Mouse (Mus musculus) CH12.LX (cell line): Measurements from ENCODE around the gene Ttll13. TPM values are rescaled to one million over a fixed set of nuclear protein-coding genes. Genes with fewer than 3 reads are reported as not detected.

Source experiments
- DNase-seq: peaks from one replicate; pipeline ENCODE4 v3.0.0-alpha.2; 2013; ENCODE audit errors: extremely low read depth
- H3K27ac ChIP-seq: 2 replicates; pipeline ENCODE4 v1.5.1; 2012; ENCODE audit warnings: low read depth, mild to moderate bottlenecking, control low read depth, moderate library complexity; ENCODE audit not compliant: insufficient read depth
- H3K27me3 ChIP-seq: replicated peaks from 2 replicates; pipeline ENCODE3; 2012; ENCODE audit warnings: inconsistent platforms
- H3K36me3 ChIP-seq, 2 experiments: replicated peaks in 1 of 2; 2 replicates each; pipeline versions ENCODE3 to v1.6.1; 2012; ENCODE audit warnings: inconsistent platforms in 1 of 2, low read length in 1 of 2, mild to moderate bottlenecking in 1 of 2, mixed read lengths in 1 of 2, moderate library complexity in 1 of 2; ENCODE audit not compliant: control insufficient read depth in 1 of 2, insufficient read depth in 1 of 2
- H3K4me1 ChIP-seq, 2 experiments: 2 replicates each; pipeline ENCODE4 v1.6.1; 2012; ENCODE audit warnings: inconsistent platforms in 1 of 2, moderate library complexity in 1 of 2; ENCODE audit not compliant: insufficient read depth in 2 of 2, control insufficient read depth in 1 of 2
- H3K4me2 ChIP-seq: 2 replicates; pipeline ENCODE4 v1.6.1; 2012; ENCODE audit warnings: low read depth, mild to moderate bottlenecking, control low read depth; ENCODE audit not compliant: poor library complexity, insufficient read depth, severe bottlenecking
- H3K4me3 ChIP-seq, 3 experiments: fragments of 150-350 bp in 1 of 3; sonication (generic) in 1 of 3; replicated peaks in 1 of 3; 2 replicates each; pipeline versions ENCODE3 to v1.5.1; 2011 to 2012; ENCODE audit warnings: low read depth in 2 of 3, low read length in 2 of 3, mild to moderate bottlenecking in 2 of 3, moderate library complexity in 2 of 3, control low read depth in 1 of 3, improper control_type of control experiment in 1 of 3, inconsistent platforms in 1 of 3, mixed read lengths in 1 of 3; ENCODE audit not compliant: poor library complexity in 1 of 3
- H3K79me2 ChIP-seq: replicated peaks from 2 replicates; pipeline ENCODE4 v1.6.1; 2012; ENCODE audit warnings: mild to moderate bottlenecking, moderate library complexity; ENCODE audit not compliant: control insufficient read depth, poor library complexity, insufficient read depth, severe bottlenecking; ENCODE audit errors: extremely low read depth
- H3K9ac ChIP-seq: 2 replicates; pipeline ENCODE4 v1.6.1; 2012; ENCODE audit warnings: low read depth, mild to moderate bottlenecking, control low read depth, moderate library complexity; ENCODE audit not compliant: insufficient read depth
- H3K9me3 ChIP-seq: replicated peaks from 2 replicates; pipeline ENCODE3; 2012; ENCODE audit warnings: low read length, inconsistent platforms, mixed read lengths
- BHLHE40 ChIP-seq: IDR thresholded peaks from 2 replicates; pipeline ENCODE4 v1.6.1; 2011; ENCODE audit warnings: mild to moderate bottlenecking, low read depth, low read length, improper control_type of control experiment
- CTCF ChIP-seq, 2 experiments: IDR thresholded peaks in 1 of 2; conservative IDR thresholded peaks in 1 of 2; 2 replicates each; pipeline ENCODE4 v1.5.1; 2011 to 2012; ENCODE audit warnings: low read depth in 2 of 2, low read length in 2 of 2, improper control_type of control experiment in 1 of 2, inconsistent platforms in 1 of 2, mild to moderate bottlenecking in 1 of 2, moderate library complexity in 1 of 2
- ELF1 ChIP-seq: IDR thresholded peaks from 2 replicates; pipeline ENCODE4 v1.6.1; 2014; ENCODE audit warnings: low read depth, mild to moderate bottlenecking, inconsistent platforms, low read length, improper control_type of control experiment
- EP300 ChIP-seq: IDR thresholded peaks from 2 replicates; pipeline ENCODE4 v1.6.1; 2011; ENCODE audit warnings: low read length, improper control_type of control experiment
- ETS1 ChIP-seq: conservative IDR thresholded peaks from 2 replicates; pipeline ENCODE4 v1.6.1; 2012; ENCODE audit warnings: low read depth, mild to moderate bottlenecking, inconsistent platforms, low read length, improper control_type of control experiment, moderate library complexity
- GABPA ChIP-seq: IDR thresholded peaks from 2 replicates; pipeline ENCODE4 v1.6.1; 2012; ENCODE audit warnings: low read depth, low read length, improper control_type of control experiment, inconsistent platforms; ENCODE audit not compliant: insufficient replicate concordance
- IRF4 ChIP-seq: IDR thresholded peaks from 2 replicates; pipeline ENCODE4 v1.6.1; 2014; ENCODE audit warnings: low read depth, mild to moderate bottlenecking, inconsistent platforms, low read length, improper control_type of control experiment
- JUN ChIP-seq: IDR thresholded peaks from 2 replicates; pipeline ENCODE4 v1.6.1; 2011; ENCODE audit warnings: low read depth, mild to moderate bottlenecking, low read length, improper control_type of control experiment, moderate library complexity; ENCODE audit not compliant: insufficient read depth
- JUND ChIP-seq: conservative IDR thresholded peaks from 2 replicates; pipeline ENCODE4 v1.6.1; 2011; ENCODE audit warnings: low read depth, low read length, improper control_type of control experiment
- MAFK ChIP-seq: IDR thresholded peaks from 2 replicates; pipeline ENCODE4 v1.6.1; 2011; ENCODE audit warnings: low read length, improper control_type of control experiment; ENCODE audit not compliant: insufficient replicate concordance
- MAX ChIP-seq: IDR thresholded peaks from 2 replicates; pipeline ENCODE4 v1.6.1; 2011; ENCODE audit warnings: low read length, improper control_type of control experiment
- MAZ ChIP-seq: IDR thresholded peaks from 2 replicates; pipeline ENCODE4 v1.6.1; 2012; ENCODE audit warnings: low read depth, mild to moderate bottlenecking, inconsistent platforms, low read length, improper control_type of control experiment, moderate library complexity
- MXI1 ChIP-seq: IDR thresholded peaks from 2 replicates; pipeline ENCODE4 v1.6.1; 2011; ENCODE audit warnings: mild to moderate bottlenecking, low read depth, low read length, improper control_type of control experiment
- MYC ChIP-seq: IDR thresholded peaks from 2 replicates; pipeline ENCODE4 v1.6.1; 2011; ENCODE audit warnings: low read depth, mild to moderate bottlenecking, improper control_type of control experiment, low read length
- NRF1 ChIP-seq: IDR thresholded peaks from 2 replicates; pipeline ENCODE4 v1.6.1; 2014; ENCODE audit warnings: low read depth, mild to moderate bottlenecking, inconsistent platforms, low read length, improper control_type of control experiment, moderate library complexity
- POLR2A ChIP-seq: IDR thresholded peaks from 2 replicates; pipeline ENCODE4 v1.6.1; 2011; ENCODE audit warnings: low read depth, mild to moderate bottlenecking, improper control_type of control experiment, low read length
- RAD21 ChIP-seq: IDR thresholded peaks from 2 replicates; pipeline ENCODE4 v1.6.1; 2011; ENCODE audit warnings: low read depth, mild to moderate bottlenecking, low read length, improper control_type of control experiment, moderate library complexity
- SMC3 ChIP-seq: IDR thresholded peaks from 2 replicates; pipeline ENCODE4 v1.6.1; 2011; ENCODE audit warnings: low read depth, low read length, improper control_type of control experiment
- TBP ChIP-seq: conservative IDR thresholded peaks from 2 replicates; pipeline ENCODE4 v1.6.1; 2011; ENCODE audit warnings: low read depth, low read length, improper control_type of control experiment
- TCF12 ChIP-seq: IDR thresholded peaks from 2 replicates; pipeline ENCODE4 v1.6.1; 2014; ENCODE audit warnings: low read depth, mild to moderate bottlenecking, inconsistent platforms, low read length, improper control_type of control experiment
- UBTF ChIP-seq: IDR thresholded peaks from 2 replicates; pipeline ENCODE4 v1.6.1; 2012; ENCODE audit warnings: low read depth, mild to moderate bottlenecking, inconsistent platforms, low read length, improper control_type of control experiment, moderate library complexity
- USF1 ChIP-seq: IDR thresholded peaks from 2 replicates; pipeline ENCODE4 v1.6.1; 2014; ENCODE audit warnings: low read depth, mild to moderate bottlenecking, inconsistent platforms, low read length, improper control_type of control experiment
- USF2 ChIP-seq: conservative IDR thresholded peaks from 2 replicates; pipeline ENCODE4 v1.6.1; 2011; ENCODE audit warnings: low read depth, low read length, improper control_type of control experiment
- ZC3H11A ChIP-seq: IDR thresholded peaks from 2 replicates; pipeline ENCODE4 v1.6.1; 2012; ENCODE audit warnings: low read depth, mild to moderate bottlenecking, inconsistent platforms, low read length, improper control_type of control experiment
- ZKSCAN1 ChIP-seq: IDR thresholded peaks from 2 replicates; pipeline ENCODE4 v1.6.1; 2012; ENCODE audit warnings: low read depth, inconsistent platforms, low read length, improper control_type of control experiment, borderline replicate concordance
- dilution Hi-C: fragments of 300-500 bp; cut with MboI; formaldehyde crosslinking; loops from 2 replicates; pipeline ENCODE4 v1.14.3; 2020; ENCODE audit warnings: low sequenced_read_pairs; ENCODE audit not compliant: extremely low pct_unique_long_range_greater_than_20kb, extremely low pct_ligation_motif_present
- in situ Hi-C: fragments of 300-500 bp; cut with MboI; formaldehyde crosslinking; loops from 3 replicates; pipeline ENCODE4 v1.14.3; 2019; ENCODE audit warnings: low sequenced_read_pairs, low pct_ligation_motif_present, low pct_unique_long_range_greater_than_20kb, mixed read lengths
- polyA plus RNA-seq: library from polyadenylated mRNA; unstranded; fragments of >175 nt; gene quantifications from 2 replicates; pipeline ENCODE4 v1.2.1, GENCODE M21; 2012; ENCODE audit warnings: low read depth; ENCODE audit not compliant: insufficient read length
- total RNA-seq, 2 experiments: library from RNA; depleted of rRNA; stranded (reverse); fragments of 300-350 nt in 1 of 2; fragments of >200 nt in 1 of 2; gene quantifications; 2 replicates each; pipeline ENCODE4 v1.2.3; 2012 to 2014

The Ttll13 gene
- total and polyA plus RNA-seq, 3 experiments: 0.59 TPM; not detected in 2

GRCm38 (mm10) chr7:80252437-80252836 lies 6.3 kb downstream of the Ttll13 start:
- Histone ChIP-seq H3K4me3 (no peak overlapping the region), H3K4me2 (no peak overlapping the region), H3K27me3 (peaks cover 5% of the 10 kb centered on the region), H3K36me3 (no peaks in the 10 kb centered on the region), H3K9me3 (no peaks in the 10 kb centered on the region), H3K4me1 (peaks cover 2 to 14% of the 10 kb centered on the region in 2 experiments; a peak in 3 of 4 replicates), H3K79me2 (no peaks in the 10 kb centered on the region), H3K27ac (no peak overlapping the region), H3K9ac (no peak overlapping the region)
- in situ Hi-C loops: loop anchor here (25.0 kb wide), 1 partner anchor 240 kb away; the partner anchor contains the start of gene Zfp710
- dilution Hi-C loops: no loop called here
- TF ChIP-seq TCF12: no peak
- no peak for TF ChIP-seq TBP
- TF ChIP-seq MAFK: no peak
- no peak for TF ChIP-seq UBTF
- TF ChIP-seq MAZ: no peak
- no peak for TF ChIP-seq BHLHE40
- DNase-seq: no peak

DNA sequence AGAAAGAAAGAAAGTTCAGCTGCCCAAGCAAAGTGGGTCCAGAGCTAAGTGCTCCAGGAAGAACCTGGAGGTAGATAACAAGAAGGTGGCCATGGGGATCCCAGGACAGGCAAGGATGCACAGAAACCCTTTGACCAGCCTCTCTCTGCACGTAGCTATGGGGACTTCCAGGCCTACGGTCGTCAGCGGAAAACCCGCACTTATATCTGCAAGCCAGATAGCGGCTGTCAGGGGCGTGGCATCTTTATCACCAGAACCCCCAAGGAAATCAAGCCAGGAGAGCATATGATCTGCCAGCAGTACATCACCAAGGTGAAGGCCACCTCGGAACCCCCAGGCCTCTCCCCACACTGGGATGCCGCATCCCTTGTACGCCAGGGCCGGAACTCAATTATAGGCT lies 6.7 kb downstream of the Ttll13 start:
- no peak for DNase-seq
- H3K9me3 ChIP-seq: no peaks in the 10 kb centered on the region
- H3K27me3 ChIP-seq: peaks cover 3% of the 10 kb centered on the region
- H3K27ac ChIP-seq: no peak overlapping the region
- H3K79me2 ChIP-seq: no peaks in the 10 kb centered on the region
- dilution Hi-C loops: no loop called here
- no peak overlapping the region for H3K4me3 ChIP-seq
- H3K9ac ChIP-seq: no peak overlapping the region
- H3K4me1 ChIP-seq: peaks cover 2 to 14% of the 10 kb centered on the region in 2 experiments; a peak in 3 of 4 replicates
- H3K36me3 ChIP-seq: no peaks in the 10 kb centered on the region
- TF ChIP-seq BHLHE40 (no peak), ELF1 (no peak), MXI1 (no peak), USF2 (no peak)
- TF ChIP-seq, all 38 proteins: peak for 0
- no peak overlapping the region for H3K4me2 ChIP-seq
- in situ Hi-C loops: loop anchor here (25.0 kb wide), 1 partner anchor 241 kb away; the partner anchor contains the start of gene Zfp710

DNA sequence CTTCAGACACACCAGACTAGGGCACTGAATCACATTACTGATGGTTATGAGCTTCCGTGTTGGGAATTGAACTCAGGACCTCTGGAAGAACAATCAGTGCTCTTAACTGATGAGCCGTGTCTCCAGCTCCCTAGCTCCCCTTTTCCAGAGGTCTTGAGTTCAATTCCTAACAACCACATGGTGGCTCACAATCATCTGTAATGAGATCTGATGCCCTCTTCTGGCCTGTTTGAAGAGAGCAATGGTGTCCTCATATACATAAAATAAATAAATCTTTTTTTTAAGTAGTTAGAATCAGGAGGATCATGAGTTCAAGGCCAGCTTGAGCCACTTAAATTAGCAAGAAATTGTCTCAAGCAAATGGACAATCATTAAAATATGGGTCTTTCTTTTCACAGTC lies 9.8 kb downstream of the Ttll13 start:
- H3K9me3 ChIP-seq: no peaks in the 10 kb centered on the region
- no peak overlapping the region for H3K27ac ChIP-seq
- in situ Hi-C loops: loop anchor here (25.0 kb wide), 1 partner anchor 244 kb away; the partner anchor contains the start of gene Zfp710
- no peaks in the 10 kb centered on the region for H3K79me2 ChIP-seq
- dilution Hi-C loops: no loop called here
- peaks cover 2 to 24% of the 10 kb centered on the region in 2 experiments; a peak in 3 of 4 replicates for H3K4me1 ChIP-seq
- H3K4me2 ChIP-seq: no peak overlapping the region
- no peak overlapping the region for H3K4me3 ChIP-seq
- H3K36me3 ChIP-seq: no peaks in the 10 kb centered on the region
- H3K27me3 ChIP-seq: peaks cover 1% of the 10 kb centered on the region
- H3K9ac ChIP-seq: no peak overlapping the region
- DNase-seq: no peak
- TF ChIP-seq NRF1 (no peak), POLR2A (no peak), UBTF (no peak), MAFK (no peak), GABPA (no peak), IRF4 (no peak), ETS1 (no peak), ELF1 (no peak), SMC3 (peak; percentile 64), ZKSCAN1 (no peak), ZC3H11A (0 out of 2 replicates have a peak, but pooled peaks have one; percentile 26), USF2 (no peak), USF1 (no peak), EP300 (no peak), JUN (no peak), MYC (peak; percentile 65; the same call in 1 of the 2 replicates), RAD21 (peak; percentile 42), CTCF (conservative IDR thresholded peaks at IDR 0.05 in 1 of 2, IDR thresholded peaks at IDR 0.05 in 1 of 2; ENCODE audit: low read depth in 2 of 2, low read length in 2 of 2) (peak in 1 of 2 experiments; percentile 74; a peak in 2 of 4 replicates), MAX (no peak), TBP (no peak), JUND (no peak)
